Mouse (Mus musculus) lung, postnatal 0 days (tissue): ENCODE measurements at regions not wholly inside any gene's neighbourhood (a gene's known extent, or its start where the extent isn't known, plus 50 kb on each side); places are given as distances from the start of the nearest gene placed in this dataset.

Experiments used
- ATAC-seq: fragments of 200-750 bp; cut with Nextera tagmentation; 2 replicates; pipeline ENCODE4 v1.8.0; 2017; ENCODE audit warnings: moderate library complexity
- DNase-seq: peaks from one replicate; pipeline ENCODE4 v3.0.0-alpha.2; 2016; ENCODE audit warnings: low spot score
- H3K27ac ChIP-seq: fragments of 300-500 bp; sonication (generic); 2 replicates; pipeline ENCODE4 v1.5.1; 2014; ENCODE audit warnings: antibody characterized with exemption, mild to moderate bottlenecking, low read length, mixed read lengths
- H3K27me3 ChIP-seq: fragments of 300-500 bp; sonication (generic); replicated peaks from 2 replicates; pipeline ENCODE4 v1.6.1; 2014; ENCODE audit warnings: low read length, mixed read lengths; ENCODE audit not compliant: insufficient read depth
- H3K36me3 ChIP-seq: fragments of 300-500 bp; sonication (generic); 2 replicates; pipeline ENCODE4 v1.6.1; 2014; ENCODE audit warnings: low read length, mixed read lengths; ENCODE audit not compliant: insufficient read depth
- H3K4me1 ChIP-seq: fragments of 300-500 bp; sonication (generic); 2 replicates; pipeline ENCODE4 v1.6.1; 2014; ENCODE audit warnings: antibody characterized with exemption, low read depth, low read length, mixed read lengths; ENCODE audit not compliant: insufficient read depth
- H3K4me2 ChIP-seq: fragments of 300-500 bp; sonication (generic); replicated peaks from 2 replicates; pipeline ENCODE4 v1.6.1; 2014; ENCODE audit warnings: low read depth, mild to moderate bottlenecking, low read length, moderate library complexity, mixed read lengths
- H3K4me3 ChIP-seq: fragments of 300-500 bp; sonication (generic); 2 replicates; pipeline ENCODE4 v1.5.1; 2014; ENCODE audit warnings: low read depth, low read length
- H3K9ac ChIP-seq: fragments of 300-500 bp; sonication (generic); replicated peaks from 2 replicates; pipeline ENCODE4 v1.6.1; 2014; ENCODE audit warnings: low read depth, mild to moderate bottlenecking
- H3K9me3 ChIP-seq: fragments of 300-500 bp; sonication (generic); 2 replicates; pipeline ENCODE4 v1.6.1; 2016; ENCODE audit warnings: low read length, mixed read lengths
- CTCF ChIP-seq: IDR thresholded peaks from 2 replicates; pipeline ENCODE4 v1.5.1; 2016; ENCODE audit warnings: antibody characterized with exemption, mild to moderate bottlenecking
- EP300 ChIP-seq: IDR thresholded peaks from 2 replicates; pipeline ENCODE4 v1.6.1; 2016; ENCODE audit warnings: antibody characterized with exemption, mild to moderate bottlenecking, control low read depth
- WGBS: fragments of 180-500 bp; shearing (Covaris S2); extraction: QIAGEN DNeasy Blood & Tissue Kit; methylation state at CpG from one replicate; pipeline ENCODE4 v1.1.7; 2014; 5-methylcytosine and 5-hydroxymethylcytosine counted together

GRCm38 (mm10) chr4:95467526-95467925 is 89.8 kb upstream of the Fggy start:
- ATAC-seq: no peak
- no peak for TF ChIP-seq CTCF
- TF ChIP-seq EP300: no peak
- H3K4me3 ChIP-seq: no peak overlapping the region
- no peak overlapping the region for H3K9ac ChIP-seq
- no peaks in the 10 kb centered on the region for H3K9me3 ChIP-seq
- WGBS: 64% methylated on average over 2 of the region's 2 CpGs
- DNase-seq: no peak
- no peaks in the 10 kb centered on the region for H3K4me1 ChIP-seq
- H3K4me2 ChIP-seq: no peak overlapping the region
- H3K36me3 ChIP-seq: no peaks in the 10 kb centered on the region
- H3K27ac ChIP-seq: peak overlapping the region; percentile 60
- H3K27me3 ChIP-seq: no peaks in the 10 kb centered on the region

GRCm38 (mm10) chr4:95474726-95475406 is 82.4 kb upstream of the Fggy start:
- no peak overlapping the region for H3K4me3 ChIP-seq
- no peak overlapping the region for H3K9ac ChIP-seq
- H3K27ac ChIP-seq: no peak overlapping the region
- WGBS: 60% methylated on average over 5 of the region's 5 CpGs
- TF ChIP-seq EP300: peak; percentile 52
- TF ChIP-seq CTCF: no peak
- H3K36me3 ChIP-seq: no peaks in the 10 kb centered on the region
- H3K27me3 ChIP-seq: no peaks in the 10 kb centered on the region
- peak; percentile 68 for ATAC-seq
- peak; percentile 60 for DNase-seq
- no peak overlapping the region for H3K4me2 ChIP-seq
- H3K9me3 ChIP-seq: no peaks in the 10 kb centered on the region
- no peaks in the 10 kb centered on the region for H3K4me1 ChIP-seq

GRCm38 (mm10) chr4:95476071-95476724 is 81.1 kb upstream of the Fggy start:
- H3K36me3 ChIP-seq: no peaks in the 10 kb centered on the region
- TF ChIP-seq CTCF: no peak
- no peak for TF ChIP-seq EP300
- no peaks in the 10 kb centered on the region for H3K4me1 ChIP-seq
- H3K27me3 ChIP-seq: no peaks in the 10 kb centered on the region
- 59% methylated on average over 12 of the region's 12 CpGs for WGBS
- H3K27ac ChIP-seq: no peak overlapping the region
- ATAC-seq (peak; percentile 70), DNase-seq (peak; percentile 42)
- no peak overlapping the region for H3K4me2 ChIP-seq
- no peak overlapping the region for H3K9ac ChIP-seq
- H3K9me3 ChIP-seq: no peaks in the 10 kb centered on the region
- H3K4me3 ChIP-seq: no peak overlapping the region

- Histone ChIP-seq H3K27me3 (no peaks in the 10 kb centered on the region), H3K36me3 (no peaks in the 10 kb centered on the region), H3K9me3 (no peaks in the 10 kb centered on the region), H3K27ac (peak overlapping the region; percentile 70), H3K4me2 (no peak overlapping the region; the same call in 1 of the 2 replicates), H3K4me1 (0 out of 2 replicates have a peak, but pooled peaks cover 5% of the 10 kb centered on the region), H3K4me3 (no peak overlapping the region), H3K9ac (no peak overlapping the region)
- DNase-seq: peak; percentile 92
- no peak for TF ChIP-seq CTCF
- peak; percentile 82 for TF ChIP-seq EP300
- WGBS: 15% methylated on average over 6 of the region's 6 CpGs
- ATAC-seq: peak; percentile 96
These were observed 73.7 kb upstream of the Fggy start for GRCm38 (mm10) chr4:95483571-95483970.

GRCm38 (mm10) chr4:95487323-95487722 is 70.0 kb upstream of the Fggy start:
- ATAC-seq (no peak), DNase-seq (no peak)
- no peak overlapping the region for H3K4me2 ChIP-seq
- no peaks in the 10 kb centered on the region for H3K36me3 ChIP-seq
- TF ChIP-seq CTCF: no peak
- TF ChIP-seq EP300: no peak
- H3K27ac ChIP-seq: no peak overlapping the region
- no peaks in the 10 kb centered on the region for H3K9me3 ChIP-seq
- WGBS: 44% methylated on average over 7 of the region's 7 CpGs
- no peak overlapping the region for H3K4me3 ChIP-seq
- no peak overlapping the region for H3K9ac ChIP-seq
- 0 out of 2 replicates have a peak, but pooled peaks cover 5% of the 10 kb centered on the region for H3K4me1 ChIP-seq
- H3K27me3 ChIP-seq: no peaks in the 10 kb centered on the region

GRCm38 (mm10) chr4:95487969-95488368 is 69.3 kb upstream of the Fggy start:
- no peak overlapping the region for H3K27ac ChIP-seq
- no peaks in the 10 kb centered on the region for H3K27me3 ChIP-seq
- no peak overlapping the region for H3K4me3 ChIP-seq
- no peak for DNase-seq
- 0 out of 2 replicates have a peak, but pooled peaks cover 5% of the 10 kb centered on the region for H3K4me1 ChIP-seq
- no peak overlapping the region for H3K4me2 ChIP-seq
- H3K9me3 ChIP-seq: no peaks in the 10 kb centered on the region
- no peaks in the 10 kb centered on the region for H3K36me3 ChIP-seq
- no peak overlapping the region for H3K9ac ChIP-seq
- WGBS: 63% methylated on average over 1 of the region's 1 CpGs
- ATAC-seq: no peak
- TF ChIP-seq CTCF (no peak), EP300 (no peak)
